Mouse (Mus musculus) left cerebral cortex, adult 6 months (tissue): ENCODE data around the gene Gal3st1. TPM values are rescaled to one million over a fixed set of nuclear protein-coding genes. Genes with fewer than 3 reads are reported as not detected.

Experiments used
- long read RNA-seq, 2 experiments: library from polyadenylated mRNA; unstranded; transcript quantifications; one replicate each; pipeline ENCODE4 v2.0.0; 2019 to 2020
- polyA plus RNA-seq: library from polyadenylated mRNA; unstranded; fragments of <200 nt; fragmentation: Nextera tagmentation; gene quantifications from 2 replicates; pipeline ENCODE4 v1.2.3, GENCODE M21; 2021

Gal3st1 gene
- 5.3 and 11.0 TPM in 2 replicates for polyA plus RNA-seq
- long read RNA-seq, experiment 1, transcript Gal3st1-202 (3 exons, 1,749 nt): major isoform, 9 of 29 reads
- long read RNA-seq, experiment 1, partial matches to known transcripts: 11 of 29 reads
- long read RNA-seq, experiment 1, other reads (novel, unspliced or antisense): 5 of 29 reads
- long read RNA-seq, experiment 2, partial matches to known transcripts: 5 of 7 reads
- long read RNA-seq, experiment 2, other reads (novel, unspliced or antisense): 0 of 7 reads

GRCm38 (mm10) chr11:3983291-3983862, at the start of gene Gal3st1:
TSS of gene Gal3st1 (plus strand) at chr11:3983636.

GRCm38 (mm10) chr11:3963610-3964415, 19.6 kb upstream of the Gal3st1 start, which contains the start of gene Pes1:
TSS of gene Pes1 (plus strand) at chr11:3963975.

GRCm38 (mm10) chr11:3976678-3977077, 6.8 kb upstream of the Gal3st1 start, which contains the start of gene 4930556J24Rik:
TSS of gene 4930556J24Rik (minus strand) at chr11:3976778.

GRCm38 (mm10) chr11:4031126-4031941, 47.9 kb downstream of the Gal3st1 start, which contains the start of gene Sec14l4:
TSS of gene Sec14l4 (plus strand) at chr11:4031462.

Other genes with a start within 250 kb of the Gal3st1 start
- gene Osbp2, start 119.7 kb upstream of the Gal3st1 start, polyA plus RNA-seq: 14.4 and 32.5 TPM in 2 replicates
- 0.20 and 0.23 TPM in 2 replicates for gene 4921536K21Rik, start 88.5 kb upstream of the Gal3st1 start, polyA plus RNA-seq
- 11.0 and 15.8 TPM in 2 replicates for gene Dusp18, start 88.4 kb upstream of the Gal3st1 start, polyA plus RNA-seq
- 11.6 and 15.8 TPM in 2 replicates for gene Slc35e4, start 69.0 kb upstream of the Gal3st1 start, polyA plus RNA-seq
- 19.9 and 22.1 TPM in 2 replicates for gene Tcn2, start 51.5 kb upstream of the Gal3st1 start, polyA plus RNA-seq
- 28.6 and 30.3 TPM in 2 replicates for gene Pes1, start 19.7 kb upstream of the Gal3st1 start, polyA plus RNA-seq
- not detected in 2 replicates for gene 4930556J24Rik, start 6.9 kb upstream of the Gal3st1 start, polyA plus RNA-seq
- 0.27 and 0.38 TPM in 2 replicates for gene Sec14l4, start 47.8 kb downstream of the Gal3st1 start, polyA plus RNA-seq
- gene Sec14l3, start 81.2 kb downstream of the Gal3st1 start, polyA plus RNA-seq: 0.45 and 1.1 TPM in 2 replicates
- 119 and 156 TPM in 2 replicates for gene Mtfp1, start 111.8 kb downstream of the Gal3st1 start, polyA plus RNA-seq
- gene Sec14l2, start 139.8 kb downstream of the Gal3st1 start, polyA plus RNA-seq: 3.3 and 3.9 TPM in 2 replicates
- gene Rnf215, start 151.6 kb downstream of the Gal3st1 start, polyA plus RNA-seq: 6.3 and 29.1 TPM in 2 replicates
- gene Ccdc157, start 176.7 kb downstream of the Gal3st1 start, polyA plus RNA-seq: 4.5 and 5.5 TPM in 2 replicates
- 21.0 and 36.4 TPM in 2 replicates for gene Sf3a1, start 176.7 kb downstream of the Gal3st1 start, polyA plus RNA-seq
- 30.2 and 56.9 TPM in 2 replicates for gene Tbc1d10a, start 203.2 kb downstream of the Gal3st1 start, polyA plus RNA-seq
- 5.6 and 6.3 TPM in 2 replicates for gene Castor1, start 234.6 kb downstream of the Gal3st1 start, polyA plus RNA-seq